Mouse (Mus musculus): ENCODE data around the gene Zfpm1.

GRCm38 (mm10) chr8:122322126-122322525 is 40.2 kb downstream of the Zfpm1 start:
- TF ChIP-seq CTCF (IDR thresholded peaks at IDR 0.05; ENCODE audit: extremely low read depth, insufficient read depth, low read length) (no peak), POLR2A (IDR thresholded peaks at IDR 0.05; ENCODE audit: extremely low read depth, insufficient read depth, low read length) (no peak)

Data from cortical plate, adult 2 months (tissue).